Mouse (Mus musculus): Measurements from ENCODE around the gene Ercc6.

GRCm38 (mm10) chr14:32512912-32513311, 409 bp upstream of the Ercc6 start:
- TF ChIP-seq CTCF (IDR thresholded peaks at IDR 0.05; ENCODE audit: insufficient read depth, low read depth, low read length), result no peak
- no peak for TF ChIP-seq POLR2A (IDR thresholded peaks at IDR 0.05; ENCODE audit: insufficient read depth, low read depth, low read length)

Measured in olfactory bulb, adult 2 months (tissue).